Mouse (Mus musculus): ENCODE data around the gene Btg3. TPM values are rescaled to one million over a fixed set of nuclear protein-coding genes. Genes with fewer than 3 reads are reported as not detected.
"Not testable (repeated sequence)": the region's sequence is repeated elsewhere in the genome, so short reads cannot be mapped to it uniquely, and the experiment has no call there.

Btg3 gene
- polyA plus RNA-seq, 1 experiment from 2014 or later = 76.6 TPM

- Histone ChIP-seq H3K27ac (peak overlapping the region; percentile 99), H3K27me3 (ENCODE audit: insufficient read depth, poor library complexity, severe bottlenecking) (no peaks in the 10 kb centered on the region), H3K4me1 (peaks cover 18% of the 10 kb centered on the region), H3K4me3 (peak overlapping the region; percentile 98), H3K36me3 (peaks cover 16% of the 10 kb centered on the region), H3K9me3 (no peaks in the 10 kb centered on the region)
- under 1% methylated on average over 78 of the region's 100 CpGs for WGBS
- DNase-seq (ENCODE audit: low spot score) = peak; percentile 83
These were observed 936 bp downstream of the Btg3 start for GRCm38 (mm10) chr16:78375821-78376691.

- no peak for DNase-seq (ENCODE audit: low spot score)
- Histone ChIP-seq H3K27ac (peak overlapping the region; percentile 99; the same call in 1 of the 2 replicates), H3K36me3 (peaks cover 16% of the 10 kb centered on the region), H3K9me3 (no peaks in the 10 kb centered on the region), H3K4me1 (peaks cover 18% of the 10 kb centered on the region), H3K27me3 (ENCODE audit: insufficient read depth, poor library complexity, severe bottlenecking) (no peaks in the 10 kb centered on the region), H3K4me3 (peak overlapping the region; percentile 98)
- 46% methylated on average over 10 of the region's 10 CpGs for WGBS
These were observed 1.8 kb downstream of the Btg3 start for GRCm38 (mm10) chr16:78375222-78375621.

- 82% methylated on average over 8 of the region's 8 CpGs for WGBS
These were observed 3.2 kb downstream of the Btg3 start for GRCm38 (mm10) chr16:78373743-78374142.

GRCm38 (mm10) chr16:78372786-78373185 is 4.2 kb downstream of the Btg3 start:
- Histone ChIP-seq H3K27ac (no peak overlapping the region), H3K9me3 (no peaks in the 10 kb centered on the region), H3K4me1 (peaks cover 18% of the 10 kb centered on the region), H3K4me3 (no peak overlapping the region), H3K36me3 (peaks cover 35% of the 10 kb centered on the region), H3K27me3 (ENCODE audit: insufficient read depth, poor library complexity, severe bottlenecking) (no peaks in the 10 kb centered on the region)
- no peak for DNase-seq (ENCODE audit: low spot score)
- 82% methylated on average over 5 of the region's 5 CpGs for WGBS

More at GRCm38 (mm10) chr16:78373743-78374142, 3.2 kb downstream of the Btg3 start:
- DNase-seq (ENCODE audit: low spot score) = no peak
- Histone ChIP-seq H3K27me3 (ENCODE audit: insufficient read depth, poor library complexity, severe bottlenecking) (no peaks in the 10 kb centered on the region), H3K27ac (no peak overlapping the region), H3K4me1 (peaks cover 18% of the 10 kb centered on the region), H3K36me3 (peaks cover 25% of the 10 kb centered on the region), H3K9me3 (no peaks in the 10 kb centered on the region), H3K4me3 (no peak overlapping the region)

GRCm38 (mm10) chr16:78371491-78372046 is 5.4 kb downstream of the Btg3 start:
- WGBS = 82% methylated on average over 7 of the region's 7 CpGs
- DNase-seq (ENCODE audit: low spot score) = no peak
- Histone ChIP-seq H3K9me3 (no peaks in the 10 kb centered on the region), H3K27me3 (ENCODE audit: insufficient read depth, poor library complexity, severe bottlenecking) (no peaks in the 10 kb centered on the region), H3K27ac (no peak overlapping the region), H3K36me3 (peaks cover 46% of the 10 kb centered on the region), H3K4me1 (peaks cover 11% of the 10 kb centered on the region), H3K4me3 (no peak overlapping the region)

GRCm38 (mm10) chr16:78364554-78364953 is 12.4 kb downstream of the Btg3 start:
- H3K4me3 ChIP-seq; DNase-seq (ENCODE audit: low spot score); H3K27me3 ChIP-seq (ENCODE audit: insufficient read depth, poor library complexity, severe bottlenecking); H3K9me3 ChIP-seq; H3K27ac ChIP-seq; H3K4me1 ChIP-seq: not testable (repeated sequence)
- WGBS = 90% methylated on average over 9 of the region's 9 CpGs
- H3K36me3 ChIP-seq = peaks cover 85% of the 10 kb centered on the region

GRCm38 (mm10) chr16:78361466-78361865 is 15.5 kb downstream of the Btg3 start:
- H3K9me3 ChIP-seq = no peaks in the 10 kb centered on the region

GRCm38 (mm10) chr16:78357757-78358156 is 19.2 kb downstream of the Btg3 start:
- Histone ChIP-seq H3K4me1 (no peaks in the 10 kb centered on the region), H3K36me3 (peaks cover 44% of the 10 kb centered on the region), H3K27ac (no peak overlapping the region), H3K27me3 (ENCODE audit: insufficient read depth, poor library complexity, severe bottlenecking) (no peaks in the 10 kb centered on the region), H3K9me3 (no peaks in the 10 kb centered on the region), H3K4me3 (no peak overlapping the region)
- no peak for DNase-seq (ENCODE audit: low spot score)
- WGBS = 90% methylated on average over 3 of the region's 3 CpGs

More at GRCm38 (mm10) chr16:78361466-78361865, 15.5 kb downstream of the Btg3 start:
- Histone ChIP-seq H3K27ac (no peak overlapping the region), H3K27me3 (ENCODE audit: insufficient read depth, poor library complexity, severe bottlenecking) (no peaks in the 10 kb centered on the region), H3K4me1 (no peaks in the 10 kb centered on the region), H3K4me3 (no peak overlapping the region), H3K36me3 (peaks cover 78% of the 10 kb centered on the region)
- 92% methylated on average over 4 of the region's 4 CpGs for WGBS
- no peak for DNase-seq (ENCODE audit: low spot score)

GRCm38 (mm10) chr16:78347328-78347926 is 29.6 kb downstream of the Btg3 start:
- Histone ChIP-seq H3K27ac (peak overlapping the region; percentile 69), H3K9me3 (no peaks in the 10 kb centered on the region), H3K36me3 (peaks cover 7% of the 10 kb centered on the region; the same call in 1 of the 2 replicates), H3K4me3 (no peak overlapping the region), H3K4me1 (peaks cover 9% of the 10 kb centered on the region), H3K27me3 (ENCODE audit: insufficient read depth, poor library complexity, severe bottlenecking) (no peaks in the 10 kb centered on the region)
- WGBS = 45% methylated on average over 13 of the region's 13 CpGs
- DNase-seq (ENCODE audit: low spot score) = peak; percentile 83

GRCm38 (mm10) chr16:78346662-78347327 is 30.2 kb downstream of the Btg3 start:
- peaks cover 9% of the 10 kb centered on the region for H3K4me1 ChIP-seq
- H3K27ac ChIP-seq = peak overlapping the region; percentile 69
- H3K4me3 ChIP-seq = no peak overlapping the region
- H3K27me3 ChIP-seq (ENCODE audit: insufficient read depth, poor library complexity, severe bottlenecking) = no peaks in the 10 kb centered on the region
- peaks cover 7% of the 10 kb centered on the region; the same call in 1 of the 2 replicates for H3K36me3 ChIP-seq
- no peak for DNase-seq (ENCODE audit: low spot score)
- 79% methylated on average over 2 of the region's 2 CpGs for WGBS
- H3K9me3 ChIP-seq = no peaks in the 10 kb centered on the region

- WGBS = 76% methylated on average over 6 of the region's 6 CpGs
- Histone ChIP-seq H3K4me3 (no peak overlapping the region), H3K36me3 (peaks cover 10% of the 10 kb centered on the region; the same call in 1 of the 2 replicates), H3K27me3 (ENCODE audit: insufficient read depth, poor library complexity, severe bottlenecking) (no peaks in the 10 kb centered on the region), H3K27ac (no peak overlapping the region), H3K4me1 (peaks cover 9% of the 10 kb centered on the region), H3K9me3 (no peaks in the 10 kb centered on the region)
- DNase-seq (ENCODE audit: low spot score) = no peak
These were observed 33.2 kb downstream of the Btg3 start for GRCm38 (mm10) chr16:78343792-78344191.

- H3K27ac ChIP-seq = no peak overlapping the region
- H3K9me3 ChIP-seq = no peaks in the 10 kb centered on the region
- no peaks in the 10 kb centered on the region for H3K27me3 ChIP-seq (ENCODE audit: insufficient read depth, poor library complexity, severe bottlenecking)
- no peak overlapping the region for H3K4me3 ChIP-seq
- peaks cover 10% of the 10 kb centered on the region; the same call in 1 of the 2 replicates for H3K36me3 ChIP-seq
- H3K4me1 ChIP-seq = peaks cover 7% of the 10 kb centered on the region
- DNase-seq (ENCODE audit: low spot score) = no peak
- 81% methylated on average over 5 of the region's 5 CpGs for WGBS
These were observed 34.2 kb downstream of the Btg3 start for GRCm38 (mm10) chr16:78342767-78343166.
